Mouse (Mus musculus): ENCODE data around the gene Prdm16.

DNA sequence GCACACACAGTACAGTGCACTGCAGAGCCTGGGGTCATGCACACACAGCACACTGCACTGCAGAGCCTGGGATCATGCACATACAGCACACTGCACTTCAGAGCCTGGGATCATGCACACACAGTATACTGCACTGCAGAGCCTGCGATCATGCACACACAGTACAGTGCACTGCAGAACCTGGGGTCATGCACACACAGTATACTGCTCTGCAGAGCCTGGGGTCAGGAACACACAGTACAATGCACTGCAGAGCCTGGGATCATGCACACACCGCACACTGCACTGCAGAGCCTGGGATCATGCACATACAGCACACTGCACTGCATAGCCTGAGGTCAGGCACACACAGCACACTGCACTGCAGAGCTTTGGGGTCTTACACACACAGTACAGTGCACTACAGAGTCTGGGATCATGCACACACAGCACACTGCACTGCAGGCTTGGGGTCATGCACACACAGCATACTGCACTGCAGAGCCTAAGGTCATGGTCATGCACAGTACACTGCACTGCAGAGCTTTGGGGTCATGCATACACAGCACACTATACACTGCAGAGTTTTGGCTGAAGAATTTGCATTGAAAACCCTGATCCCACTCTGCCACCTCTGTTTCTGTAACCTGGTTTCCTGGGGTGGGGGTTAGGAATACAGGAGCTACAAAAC, 324.4 kb downstream of the Prdm16 start:
- no peak for TF ChIP-seq POLR2A (IDR thresholded peaks at IDR 0.05; ENCODE audit: borderline replicate concordance, insufficient read depth, low read length)
- no peak for TF ChIP-seq CTCF (IDR thresholded peaks at IDR 0.05; ENCODE audit: borderline replicate concordance, insufficient read depth, low read depth, low read length)

Data from cerebellum, adult 2 months (tissue).